Mouse (Mus musculus) forebrain, postnatal 0 days (tissue): ENCODE data around the gene Lrp1. TPM values are rescaled to one million over a fixed set of nuclear protein-coding genes. Genes with fewer than 3 reads are reported as not detected.

Experiments
- ATAC-seq: fragments of 200-750 bp; cut with Nextera tagmentation; 2 replicates; pipeline ENCODE4 v1.8.0; 2017; ENCODE audit warnings: mild to moderate bottlenecking, moderate library complexity
- DNase-seq: peaks from one replicate; pipeline ENCODE4 v3.0.0-alpha.2; 2015
- H3K27ac ChIP-seq: fragments of 300-500 bp; sonication (generic); 2 replicates; pipeline ENCODE4 v1.5.1; 2014; ENCODE audit warnings: low read depth, mild to moderate bottlenecking, antibody characterized with exemption, low read length, moderate library complexity, mixed read lengths
- H3K27me3 ChIP-seq: fragments of 300-500 bp; sonication (generic); 2 replicates; pipeline ENCODE4 v1.6.1; 2014; ENCODE audit warnings: mild to moderate bottlenecking, low read length, mixed read lengths; ENCODE audit not compliant: insufficient read depth
- H3K36me3 ChIP-seq: fragments of 300-500 bp; sonication (generic); 2 replicates; pipeline ENCODE4 v1.6.1; 2014; ENCODE audit warnings: mild to moderate bottlenecking, moderate library complexity; ENCODE audit not compliant: insufficient read depth
- H3K4me1 ChIP-seq: fragments of 300-500 bp; sonication (generic); 2 replicates; pipeline ENCODE4 v1.6.1; 2014; ENCODE audit warnings: antibody characterized with exemption; ENCODE audit not compliant: insufficient read depth
- H3K4me2 ChIP-seq: fragments of 300-500 bp; sonication (generic); 2 replicates; pipeline ENCODE4 v1.6.1; 2014; ENCODE audit warnings: low read depth, mild to moderate bottlenecking, moderate library complexity
- H3K4me3 ChIP-seq: fragments of 300-500 bp; sonication (generic); 2 replicates; pipeline ENCODE4 v1.5.1; 2014; ENCODE audit warnings: low read depth, low read length, mixed read lengths
- H3K9ac ChIP-seq: fragments of 300-500 bp; sonication (generic); 2 replicates; pipeline ENCODE4 v1.6.1; 2014; ENCODE audit warnings: mild to moderate bottlenecking
- H3K9me3 ChIP-seq: fragments of 300-500 bp; sonication (generic); 2 replicates; pipeline ENCODE4 v1.6.1; 2016; ENCODE audit warnings: low read length
- CTCF ChIP-seq: sonication (generic); IDR thresholded peaks from 2 replicates; pipeline ENCODE4 v1.5.1; 2016; ENCODE audit warnings: antibody characterized with exemption, control low read depth, low read depth
- WGBS: fragments of 180-500 bp; shearing (Covaris S2); extraction: QIAGEN DNeasy Blood & Tissue Kit; methylation state at CpG from one replicate; pipeline ENCODE4 v1.1.7; 2014; 5-methylcytosine and 5-hydroxymethylcytosine counted together
- polyA plus RNA-seq: library from polyadenylated mRNA; unstranded; fragments of >200 nt; fragmentation: Nextera tagmentation; extraction: Ambion mirVana; gene quantifications from 2 replicates; pipeline ENCODE4 v1.2.1, GENCODE M21; 2015
- total RNA-seq: library from RNA; depleted of rRNA; stranded (reverse); fragments of >200 nt; gene quantifications from 2 replicates; pipeline ENCODE4 v1.2.3, GENCODE M21; 2014

The Lrp1 gene
- total and polyA plus RNA-seq, 2 experiments from 2014 or later, result 70.4 to 228 TPM

- Histone ChIP-seq H3K4me3 (peak overlapping the region; percentile 29), H3K27me3 (peaks cover 86% of the 10 kb centered on the region), H3K9ac (0 out of 2 replicates have a peak overlapping the region, but pooled peaks have one; percentile 18), H3K36me3 (no peaks in the 10 kb centered on the region), H3K4me2 (peak overlapping the region; percentile 45), H3K27ac (no peak overlapping the region), H3K9me3 (no peaks in the 10 kb centered on the region), H3K4me1 (peaks cover 11% of the 10 kb centered on the region)
- no peak for ATAC-seq
- WGBS, result 1% methylated on average over 17 of the region's 25 CpGs
- no peak for TF ChIP-seq CTCF
- DNase-seq, result no peak
Measured at GRCm38 (mm10) chr10:127530945-127531344, 90.0 kb downstream of the Lrp1 start.

GRCm38 (mm10) chr10:127527481-127527880 is 93.5 kb downstream of the Lrp1 start:
- ATAC-seq, result peak; percentile 18; the same call in 1 of the 2 replicates
- H3K27me3 ChIP-seq, result peaks cover 65% of the 10 kb centered on the region
- H3K4me1 ChIP-seq, result peaks cover 5% of the 10 kb centered on the region; the same call in 1 of the 2 replicates
- H3K4me2 ChIP-seq, result no peak overlapping the region
- no peak overlapping the region for H3K27ac ChIP-seq
- no peaks in the 10 kb centered on the region for H3K36me3 ChIP-seq
- 10% methylated on average over 17 of the region's 17 CpGs for whole genome bisulfite sequencing
- DNase-seq, result no peak
- H3K9ac ChIP-seq, result no peak overlapping the region
- no peak overlapping the region for H3K4me3 ChIP-seq
- H3K9me3 ChIP-seq, result no peaks in the 10 kb centered on the region
- TF ChIP-seq CTCF, result no peak

- Histone ChIP-seq H3K9ac (no peak overlapping the region), H3K27me3 (peaks cover 57% of the 10 kb centered on the region)
- TF ChIP-seq CTCF, result peak; percentile 44
Measured at GRCm38 (mm10) chr10:127526681-127527080, 94.3 kb downstream of the Lrp1 start.

GRCm38 (mm10) chr10:127526048-127526447 is 94.9 kb downstream of the Lrp1 start:
- 0 out of 2 replicates have a peak overlapping the region, but pooled peaks have one; percentile 11 for H3K4me3 ChIP-seq
- DNase-seq, result no peak
- no peak for ATAC-seq
- H3K4me1 ChIP-seq, result peaks cover 10% of the 10 kb centered on the region; the same call in 1 of the 2 replicates
- no peak overlapping the region for H3K9ac ChIP-seq
- H3K27ac ChIP-seq, result no peak overlapping the region
- peak overlapping the region; percentile 32 for H3K4me2 ChIP-seq
- no peaks in the 10 kb centered on the region for H3K36me3 ChIP-seq
- H3K27me3 ChIP-seq, result peaks cover 51% of the 10 kb centered on the region
- 7% methylated on average over 26 of the region's 26 CpGs for WGBS
- no peak for TF ChIP-seq CTCF
- H3K9me3 ChIP-seq, result no peaks in the 10 kb centered on the region

More at GRCm38 (mm10) chr10:127526681-127527080, 94.3 kb downstream of the Lrp1 start:
- ATAC-seq (peak; percentile 37), DNase-seq (no peak)
- H3K4me3 ChIP-seq, result 0 out of 2 replicates have a peak overlapping the region, but pooled peaks have one; percentile 11
- H3K4me2 ChIP-seq, result peak overlapping the region; percentile 32
- no peaks in the 10 kb centered on the region for H3K9me3 ChIP-seq
- no peaks in the 10 kb centered on the region for H3K36me3 ChIP-seq
- 5% methylated on average over 26 of the region's 26 CpGs for WGBS
- H3K27ac ChIP-seq, result no peak overlapping the region
- peaks cover 5% of the 10 kb centered on the region; the same call in 1 of the 2 replicates for H3K4me1 ChIP-seq

- Histone ChIP-seq H3K27ac (no peak overlapping the region), H3K27me3 (peaks cover 44% of the 10 kb centered on the region)
Measured at GRCm38 (mm10) chr10:127524646-127525255, 96.2 kb downstream of the Lrp1 start.

GRCm38 (mm10) chr10:127522088-127522581 is 98.8 kb downstream of the Lrp1 start, which contains the start of gene Shmt2:
Shmt2 (minus strand) TSS chr10:127522444.
- TF ChIP-seq CTCF, result no peak
- no peaks in the 10 kb centered on the region for H3K9me3 ChIP-seq
- peaks cover 10% of the 10 kb centered on the region; the same call in 1 of the 2 replicates for H3K4me1 ChIP-seq
- ATAC-seq (peak; percentile 79), DNase-seq (peak; percentile 97)
- no peak within 1 kb of the TSS for H3K27ac ChIP-seq
- H3K4me3 ChIP-seq, result peak within 1 kb of the TSS; percentile 55
- H3K9ac ChIP-seq, result peak within 1 kb of the TSS; percentile 49
- H3K36me3 ChIP-seq, result peaks cover 9% of the 10 kb centered on the region
- under 1% methylated on average over 21 of the region's 21 CpGs for WGBS
- peak within 1 kb of the TSS; percentile 88 for H3K4me2 ChIP-seq
- peaks cover 20% of the 10 kb centered on the region for H3K27me3 ChIP-seq

More at GRCm38 (mm10) chr10:127524646-127525255, 96.2 kb downstream of the Lrp1 start:
- Histone ChIP-seq H3K9me3 (no peaks in the 10 kb centered on the region), H3K9ac (no peak overlapping the region), H3K36me3 (no peaks in the 10 kb centered on the region; the same call in 1 of the 2 replicates), H3K4me3 (no peak overlapping the region), H3K4me2 (no peak overlapping the region), H3K4me1 (peaks cover 10% of the 10 kb centered on the region; the same call in 1 of the 2 replicates)
- 6% methylated on average over 22 of the region's 23 CpGs for WGBS
- DNase-seq (no peak), ATAC-seq (no peak)
- no peak for TF ChIP-seq CTCF

GRCm38 (mm10) chr10:127521611-127522080 is 99.3 kb downstream of the Lrp1 start:
- Histone ChIP-seq H3K4me2 (peak overlapping the region; percentile 88), H3K9me3 (no peaks in the 10 kb centered on the region), H3K9ac (peak overlapping the region; percentile 49), H3K4me1 (peaks cover 10% of the 10 kb centered on the region; the same call in 1 of the 2 replicates), H3K36me3 (peaks cover 9% of the 10 kb centered on the region), H3K4me3 (peak overlapping the region; percentile 55), H3K27me3 (peaks cover 15% of the 10 kb centered on the region), H3K27ac (no peak overlapping the region)
- TF ChIP-seq CTCF, result no peak
- whole genome bisulfite sequencing, result 11% methylated on average over 12 of the region's 12 CpGs
- peak; percentile 5; the same call in 1 of the 2 replicates for ATAC-seq
- DNase-seq, result no peak
